Comparison of ENCODE assay signal across 11 mouse cellular contexts in genomic region chr10:84416752-84417151, GRCm38 (mm10). TPM values are rescaled to one million over a fixed set of nuclear protein-coding genes. Genes with fewer than 3 reads are reported as not detected.
DNase-seq lines count a peak whose midpoint lies in the region; ATAC-seq and TF ChIP-seq lines count a peak whose summit lies in the region.
"Had no signal": no experiment of that assay in that cellular context is flagged by ENCODE, and none has a peak within 500 bp of the region (broad histone marks: within the 10 kb centered on the region; RNA-seq: fewer than 3 reads in every experiment).

No protein-coding gene starts in this region.

- DNase-seq in cerebellum, adult 11 months = peak; percentile 48
- DNase-seq in cerebellum, postnatal 4 days (ENCODE audit: low spot score in 2 of 2) = no peak
- no peak for DNase-seq in kidney, postnatal 4 days
- DNase-seq in cerebellum, adult 9-11 months = peak; percentile 73
- DNase-seq in heart, postnatal 0 days (ENCODE audit: low spot score) = peak; percentile 76
- no peak for DNase-seq in frontal cortex, postnatal 10 days (ENCODE audit: low spot score in 2 of 2)
- DNase-seq in midbrain, embryonic 10.5 days (ENCODE audit: low spot score) = no peak

- no peak overlapping the region for H3K9ac ChIP-seq in kidney, embryonic 15.5 days
- H3K9ac ChIP-seq in heart, postnatal 0 days (replicated peaks; ENCODE audit: low read depth, low read length) = no peak overlapping the region
- H3K9ac ChIP-seq: hindbrain, embryonic 15.5 days; limb, embryonic 12.5 days; midbrain, embryonic 13.5 days had no signal

- ATAC-seq in kidney, embryonic 15.5 days (replicated peaks; ENCODE audit: low FRiP score) = no peak
- peak; percentile 69 for ATAC-seq in heart, postnatal 0 days (ENCODE audit: insufficient read depth, low read depth)
- ATAC-seq: midbrain, embryonic 13.5 days had no signal

- TF ChIP-seq CTCF in heart, postnatal 0 days (IDR thresholded peaks at IDR 0.05; ENCODE audit: low read depth) = no peak; the same call in 1 of the 2 replicates

- H3K4me1 ChIP-seq in kidney, embryonic 15.5 days = peaks cover 29% of the 10 kb centered on the region
- peaks cover 31% of the 10 kb centered on the region for H3K4me1 ChIP-seq in heart, postnatal 0 days (ENCODE audit: control insufficient read depth, insufficient read depth)
- H3K4me1 ChIP-seq in midbrain, embryonic 10.5 days = peaks cover 25% of the 10 kb centered on the region

- WGBS in kidney, embryonic 15.5 days = 73% methylated on average over 8 of the region's 8 CpGs
- 34% methylated on average over 8 of the region's 8 CpGs for WGBS in heart, postnatal 0 days
- 92% methylated on average over 8 of the region's 8 CpGs for whole genome bisulfite sequencing in midbrain, embryonic 10.5 days

- peaks cover 15% of the 10 kb centered on the region; the same call in 1 of the 2 replicates for H3K36me3 ChIP-seq in kidney, embryonic 15.5 days
- H3K36me3 ChIP-seq in heart, postnatal 0 days (replicated peaks; ENCODE audit: control insufficient read depth, insufficient read depth, low read length) = peaks cover 11% of the 10 kb centered on the region; the same call in 1 of the 2 replicates
- H3K36me3 ChIP-seq in midbrain, embryonic 10.5 days = peaks cover 68% of the 10 kb centered on the region

- no peaks in the 10 kb centered on the region for H3K9me3 ChIP-seq in kidney, embryonic 15.5 days (replicated peaks)
- H3K9me3 ChIP-seq in heart, postnatal 0 days (replicated peaks; ENCODE audit: control insufficient read depth, low read length) = no peaks in the 10 kb centered on the region
- H3K9me3 ChIP-seq in midbrain, embryonic 10.5 days (replicated peaks) = no peaks in the 10 kb centered on the region
- H3K9me3 ChIP-seq: hindbrain, embryonic 15.5 days; limb, embryonic 12.5 days; midbrain, embryonic 13.5 days had no signal

- 0 out of 2 replicates have a peak overlapping the region, but pooled peaks have one; percentile 13 for H3K27ac ChIP-seq in kidney, embryonic 15.5 days
- H3K27ac ChIP-seq in heart, postnatal 0 days (ENCODE audit: low read depth) = peak overlapping the region; percentile 67
- H3K27ac ChIP-seq in midbrain, embryonic 10.5 days (replicated peaks) = no peak overlapping the region
- H3K27ac ChIP-seq: hindbrain, embryonic 15.5 days; limb, embryonic 12.5 days; midbrain, embryonic 13.5 days had no signal

- no peaks in the 10 kb centered on the region for H3K27me3 ChIP-seq in kidney, embryonic 15.5 days
- no peaks in the 10 kb centered on the region for H3K27me3 ChIP-seq in heart, postnatal 0 days (ENCODE audit: control insufficient read depth, insufficient read depth, low read length)
- no peaks in the 10 kb centered on the region for H3K27me3 ChIP-seq in midbrain, embryonic 10.5 days (ENCODE audit: low read depth, poor library complexity, severe bottlenecking)
- H3K27me3 ChIP-seq: hindbrain, embryonic 15.5 days; limb, embryonic 12.5 days; midbrain, embryonic 13.5 days had no signal

- no peak for TF ChIP-seq EP300 in heart, postnatal 0 days (IDR thresholded peaks at IDR 0.05; ENCODE audit: low read depth)

- no peak overlapping the region for H3K4me3 ChIP-seq in kidney, embryonic 15.5 days (replicated peaks)
- H3K4me3 ChIP-seq in heart, postnatal 0 days (ENCODE audit: low read depth, low read length) = no peak overlapping the region
- no peak overlapping the region for H3K4me3 ChIP-seq in midbrain, embryonic 10.5 days
- H3K4me3 ChIP-seq: hindbrain, embryonic 15.5 days; limb, embryonic 12.5 days; midbrain, embryonic 13.5 days had no signal

- no peak overlapping the region for H3K4me2 ChIP-seq in kidney, embryonic 15.5 days
- no peak overlapping the region for H3K4me2 ChIP-seq in heart, postnatal 0 days (ENCODE audit: low read depth, low read length)
- H3K4me2 ChIP-seq: hindbrain, embryonic 15.5 days; limb, embryonic 12.5 days; midbrain, embryonic 13.5 days had no signal

RNA-seq across cellular contexts. Expression of gene Nuak1, which starts 23.6 kb away (rescaled TPM):
- polyA plus RNA-seq in kidney, embryonic 15.5 days (2015; fragmentation: Nextera tagmentation; extraction: Ambion mirVana) = 3.0 and 3.2 TPM in 2 replicates
- 33.6 and 36.8 TPM in 2 replicates for total RNA-seq in heart, postnatal 0 days (2014; rRNA removed; ENCODE audit: low replicate concordance)
- 1.4 and 1.7 TPM in 2 replicates for polyA plus RNA-seq in heart, postnatal 0 days (2015; fragmentation: Nextera tagmentation; extraction: Ambion mirVana)
- 3.0 and 4.0 TPM in 2 replicates for polyA plus RNA-seq in midbrain, embryonic 10.5 days (2016; fragmentation: Nextera tagmentation; extraction: Ambion mirVana)

Comparison
In these comparisons a context has a peak if more than half of its experiments do, and no peak if none do; other contexts are left out.
1. DNase-seq: peak in cerebellum, adult 11 months (single experiment), cerebellum, adult 9-11 months (single experiment) and heart, postnatal 0 days (single experiment); none in cerebellum, postnatal 4 days (0 of 2), kidney, postnatal 4 days (0 of 2), frontal cortex, postnatal 10 days (0 of 2) and midbrain, embryonic 10.5 days (single experiment).